Mouse (Mus musculus) E14TG2a.4 (cell line): ENCODE measurements around the gene Bcl2a1c.
A peak's percentile ranks its signal among the peaks of the same experiment; 100 is the strongest.

Experiments used
- CTCF ChIP-seq: conservative IDR thresholded peaks from 2 replicates; pipeline ENCODE4 v1.5.1; 2014; ENCODE audit warnings: low read length
- POU5F1 ChIP-seq: IDR thresholded peaks from 2 replicates; pipeline ENCODE4 v1.6.1; 2014; ENCODE audit warnings: low read length, borderline replicate concordance

DNA sequence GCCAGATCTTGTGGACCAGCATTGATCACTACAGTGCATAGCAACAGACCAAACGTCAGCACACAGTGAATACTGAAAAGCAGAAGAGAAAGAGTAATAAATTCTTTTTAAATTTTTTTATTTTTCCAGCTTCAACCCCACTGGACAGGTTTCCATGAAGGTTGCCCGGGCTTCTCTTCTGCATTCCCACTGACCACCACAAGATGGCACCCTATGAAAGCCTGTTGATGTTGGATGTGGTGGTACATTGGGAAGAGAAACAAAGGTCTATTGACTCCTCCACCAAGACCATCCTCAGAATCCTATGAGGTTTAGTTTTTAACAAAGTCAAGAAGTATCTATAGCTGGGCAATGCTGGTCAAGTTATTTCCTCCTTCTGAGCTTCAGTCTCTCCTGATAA is 11.9 kb upstream of the Bcl2a1c start:
- TF ChIP-seq POU5F1 (no peak), CTCF (peak; percentile 77)
